Mouse (Mus musculus) left cerebral cortex, postnatal 36 days (tissue): ENCODE results near the gene Rrp1. TPM values are rescaled to one million over a fixed set of nuclear protein-coding genes. Genes with fewer than 3 reads are reported as not detected.

Source experiments
- DNase-seq, 2 experiments: peaks; one replicate each; pipeline ENCODE4 v3.0.0; 2021 to 2022; ENCODE audit warnings: low spot score in 2 of 2, mixed read lengths in 1 of 2
- intact Hi-C: fragments of 180-260 bp; cut with DNase I; formaldehyde crosslinking; loops from one replicate; pipeline ENCODE4 v1.15.1; 2025
- total RNA-seq, 2 experiments: library from RNA; stranded (reverse); gene quantifications; 2 replicates each; pipeline ENCODE4 v1.2.3; 2021

The Rrp1 gene
- 100 to 1,000 TPM; 348 to 358 TPM for total RNA-seq

DNA sequence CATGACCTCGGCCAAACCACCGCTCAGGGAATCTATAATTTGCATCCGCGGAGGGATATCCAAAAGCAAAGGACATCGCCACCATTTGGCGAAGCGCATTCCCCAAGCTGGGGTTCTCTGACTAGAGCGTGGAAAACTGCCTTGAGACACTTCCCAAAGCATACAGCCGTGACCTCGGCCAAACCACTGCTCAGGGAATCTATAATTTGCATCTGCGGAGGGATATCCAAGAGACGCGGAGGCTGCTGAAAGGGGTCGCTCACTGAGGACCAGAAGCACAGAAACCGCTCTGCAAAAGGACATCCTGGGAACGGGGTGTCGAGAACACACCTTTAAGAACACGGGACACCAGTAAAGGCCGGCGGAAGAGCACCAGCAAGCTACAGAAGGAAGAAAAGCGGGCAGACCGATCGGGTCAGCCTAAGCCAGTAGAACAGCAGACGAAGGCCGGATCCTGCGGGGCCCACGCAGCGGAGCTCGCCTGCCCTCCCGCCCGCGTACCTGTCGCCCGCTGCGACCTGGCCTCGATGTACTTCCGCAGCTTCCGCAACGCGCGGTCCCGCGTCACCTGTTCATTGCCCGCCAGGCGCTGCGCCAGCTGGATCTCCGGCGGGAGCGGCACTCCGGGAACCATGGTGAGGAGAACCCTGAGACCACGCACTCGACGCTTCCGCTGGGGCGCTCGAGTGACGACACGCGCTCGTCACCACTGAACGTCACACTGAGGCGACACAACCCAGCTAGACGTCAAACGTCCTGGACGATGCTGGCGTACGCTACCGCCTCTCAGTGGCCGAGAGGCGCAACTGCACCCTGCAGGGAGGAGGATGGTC lies at the start of gene Rrp1:
TSS of gene Rrp1 (minus strand) at position 725 of the 833 bp plus-strand sequence.
- intact Hi-C loops: no loop called here
- DNase-seq: peak; percentile 97 to 98

DNA sequence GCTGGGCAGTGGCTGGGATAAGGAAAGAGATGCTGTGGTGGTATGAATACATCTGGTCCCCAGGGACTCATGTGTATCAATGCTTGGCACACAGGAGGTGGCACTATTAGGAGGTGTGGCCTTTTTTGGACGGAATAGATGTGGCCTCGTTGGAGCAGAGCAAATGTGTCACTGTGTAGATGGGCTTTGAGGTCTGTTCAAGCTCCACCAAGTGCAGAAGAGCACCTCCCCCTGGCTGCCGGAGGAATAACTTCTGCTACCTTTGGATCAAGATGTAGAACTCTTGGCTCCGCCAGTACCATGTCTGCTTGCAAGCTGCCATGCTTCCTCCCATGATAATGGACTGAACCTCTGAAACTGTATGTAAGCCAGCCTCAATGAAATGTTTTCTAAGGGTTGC lies 48.9 kb upstream of the Rrp1 start:
- no peak for DNase-seq
- intact Hi-C loops: loop anchor here (10.0 kb wide), 1 partner anchor 283 kb away; no protein-coding TSS in a partner anchor

DNA sequence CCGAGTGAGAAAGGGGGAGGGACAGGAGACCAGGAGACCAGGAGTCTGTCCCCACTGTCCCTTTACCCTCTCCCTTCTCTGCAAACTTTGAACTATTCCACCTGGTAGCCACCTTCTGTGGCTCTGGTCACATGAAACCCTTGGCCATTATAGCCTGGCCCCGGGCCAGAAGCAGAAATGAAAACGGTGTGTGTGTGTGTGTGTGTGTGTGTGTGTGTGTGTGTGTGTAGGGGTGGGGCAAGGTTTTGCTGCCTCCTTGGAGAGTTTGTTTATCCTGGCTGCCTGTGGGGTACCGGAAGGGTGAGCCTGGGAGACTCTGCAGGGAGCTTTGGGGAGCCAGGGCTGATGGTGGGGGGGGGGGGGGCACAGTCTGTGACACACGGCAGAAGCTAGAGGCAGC lies 47.6 kb upstream of the Rrp1 start:
- DNase-seq: no peak
- intact Hi-C loops: loop anchor here (10.0 kb wide), 1 partner anchor 284 kb away; no protein-coding TSS in a partner anchor

DNA sequence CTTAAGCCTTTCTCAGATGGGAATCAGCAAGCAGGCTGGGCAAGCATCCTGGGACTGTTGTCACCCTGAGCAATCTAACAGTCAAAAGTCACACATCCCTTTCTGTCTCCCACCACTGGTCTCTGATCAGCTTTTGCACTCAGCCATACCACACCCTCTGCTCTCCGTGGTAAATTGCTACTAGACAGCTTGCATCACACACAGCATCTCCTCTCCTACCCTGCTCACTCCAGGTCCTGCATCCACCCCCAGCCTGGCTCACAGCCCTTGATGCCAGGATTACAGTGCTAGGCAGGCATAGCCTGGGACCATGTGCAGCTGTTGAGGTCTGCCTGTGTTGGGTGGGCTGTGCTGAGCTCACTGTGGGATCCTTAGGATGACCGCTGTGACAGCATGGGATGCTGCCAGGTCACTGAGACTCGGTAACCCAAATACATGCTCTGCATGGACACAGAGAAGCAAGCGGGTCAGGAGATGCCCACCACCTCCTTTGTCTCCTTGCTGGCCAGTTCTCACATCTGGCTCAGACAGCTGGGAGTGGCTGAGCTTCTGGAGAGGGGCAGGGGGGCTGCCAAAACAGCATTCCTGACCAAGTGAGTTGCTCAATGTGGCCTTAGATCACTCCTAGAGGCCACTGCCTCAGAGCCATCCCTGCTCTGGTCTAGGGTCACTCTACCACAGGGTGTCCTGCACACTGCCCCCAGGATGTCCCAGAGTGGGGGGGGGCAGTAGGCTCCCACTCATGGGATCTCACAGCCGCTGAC lies 45.7 kb upstream of the Rrp1 start:
- DNase-seq: no peak
- intact Hi-C loops: no loop called here

DNA sequence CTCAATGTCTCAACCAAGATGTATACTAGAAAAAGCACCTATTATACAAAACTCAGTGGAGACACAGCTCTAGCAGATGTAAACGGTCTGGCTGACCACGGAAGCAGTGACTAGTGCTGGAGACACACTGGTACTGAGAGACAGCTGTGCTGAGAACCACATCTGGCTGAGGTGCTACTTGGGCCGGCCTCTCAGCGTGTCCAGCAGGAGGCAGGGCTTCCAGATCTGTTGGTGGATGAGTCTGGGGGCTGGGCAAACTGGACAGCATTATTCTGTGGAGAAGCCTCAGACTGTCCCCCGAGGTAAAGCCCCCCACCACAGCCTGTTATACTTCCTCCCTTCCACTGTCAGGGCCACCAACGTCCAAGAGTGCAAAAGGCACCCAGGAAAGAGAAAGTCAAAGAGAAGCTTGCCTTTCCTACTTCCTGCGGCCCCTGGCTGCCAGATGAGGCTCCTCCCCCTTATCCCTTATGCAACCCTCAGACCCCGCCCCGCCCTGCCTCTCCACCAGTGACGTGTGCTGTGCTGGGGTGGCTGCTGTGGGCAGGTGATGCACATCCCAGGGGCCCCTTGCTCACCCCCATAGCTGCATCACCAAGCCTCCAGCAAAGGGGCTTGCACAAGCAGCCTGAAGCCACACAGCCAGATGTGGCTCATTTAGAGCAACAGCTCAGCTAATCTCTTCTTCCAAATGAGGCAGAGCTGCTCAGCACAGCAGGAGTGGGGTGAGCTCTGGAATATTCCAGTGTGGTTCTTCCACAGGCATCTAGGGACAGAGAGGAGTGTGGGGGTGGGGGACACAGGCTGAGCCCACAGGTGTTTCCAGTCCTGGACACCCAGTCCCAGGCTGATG lies 44.9 kb upstream of the Rrp1 start:
- intact Hi-C loops: no loop called here
- peak in 1 of 2 experiments; percentile 40 for DNase-seq

DNA sequence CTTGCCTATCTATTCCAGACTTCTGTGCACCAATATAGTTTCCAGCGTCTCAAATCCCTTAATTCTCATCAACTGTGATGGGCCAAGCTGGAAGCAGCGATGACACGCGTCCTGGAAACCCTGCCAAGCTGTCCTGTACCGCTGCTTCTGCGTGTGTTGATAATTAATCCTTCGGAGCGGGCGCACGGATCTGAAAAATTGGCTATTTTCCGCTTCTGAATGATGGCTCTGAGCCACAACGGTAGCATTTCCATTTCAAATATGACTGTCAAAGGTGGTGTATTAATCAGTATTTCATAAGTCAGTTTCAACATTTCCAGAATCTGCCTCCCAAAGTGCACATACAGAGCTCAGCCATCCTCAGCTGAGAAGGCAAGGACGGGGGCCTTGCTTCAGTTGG lies 43.9 kb upstream of the Rrp1 start:
- no peak for DNase-seq
- intact Hi-C loops: no loop called here

DNA sequence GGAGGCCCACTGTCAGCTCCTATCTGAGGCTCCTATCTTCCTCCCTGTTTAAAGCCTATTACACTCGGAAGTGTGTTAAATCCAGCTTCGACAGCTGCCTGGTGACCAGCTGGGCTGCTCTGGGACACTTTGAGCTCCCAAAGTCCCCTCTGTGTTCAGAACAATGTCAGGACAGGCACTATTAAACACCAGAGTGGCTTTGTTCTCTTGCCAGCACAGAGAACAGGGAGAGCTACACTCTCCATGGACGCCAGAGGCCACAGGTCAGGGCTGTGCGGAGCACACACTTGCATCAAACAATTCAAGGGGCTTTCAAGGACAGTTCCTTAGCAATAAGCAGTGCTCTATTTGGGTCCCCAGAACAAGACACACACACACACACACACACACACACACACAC lies 39.8 kb upstream of the Rrp1 start:
- no peak for DNase-seq
- intact Hi-C loops: no loop called here

DNA sequence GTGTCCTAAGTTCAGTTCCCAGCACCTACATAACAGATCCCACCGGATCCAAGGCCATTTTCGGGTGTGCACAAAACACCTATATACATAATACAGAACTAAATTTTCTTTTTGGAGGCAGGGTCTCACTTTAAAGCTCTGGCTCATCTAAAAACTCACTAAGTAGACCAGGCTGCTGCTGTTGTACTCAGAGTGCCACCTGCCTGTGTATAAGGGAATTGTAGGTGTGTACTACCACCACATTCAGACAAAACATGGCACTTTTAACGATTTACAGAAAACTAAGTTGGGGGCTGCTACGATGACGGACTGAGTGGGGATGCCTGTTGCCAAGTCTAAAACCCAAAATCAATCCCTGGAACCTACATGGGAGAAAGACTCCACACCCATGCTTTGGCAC lies 37.9 kb upstream of the Rrp1 start:
- DNase-seq: no peak
- intact Hi-C loops: no loop called here

DNA sequence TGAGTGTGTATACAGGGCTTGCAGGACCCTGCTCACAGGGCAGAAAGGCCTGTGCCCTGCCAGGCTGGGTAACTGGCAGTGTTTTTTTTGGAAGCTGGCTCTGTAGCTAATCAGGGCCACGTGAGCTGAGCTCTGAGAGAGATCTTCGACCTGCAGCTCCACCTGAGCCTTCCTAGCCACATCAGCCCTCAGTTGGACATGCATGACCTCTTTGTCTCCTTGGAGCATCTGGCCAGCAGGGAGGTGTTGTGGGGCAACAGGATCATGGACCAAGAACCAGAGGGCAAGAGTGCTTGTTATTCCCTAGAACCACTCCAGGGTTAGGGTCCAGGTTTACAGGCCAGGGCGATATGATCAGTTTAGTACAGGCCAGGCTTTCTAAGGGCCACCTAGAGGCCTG lies 34.6 kb upstream of the Rrp1 start:
- DNase-seq: no peak
- intact Hi-C loops: no loop called here

DNA sequence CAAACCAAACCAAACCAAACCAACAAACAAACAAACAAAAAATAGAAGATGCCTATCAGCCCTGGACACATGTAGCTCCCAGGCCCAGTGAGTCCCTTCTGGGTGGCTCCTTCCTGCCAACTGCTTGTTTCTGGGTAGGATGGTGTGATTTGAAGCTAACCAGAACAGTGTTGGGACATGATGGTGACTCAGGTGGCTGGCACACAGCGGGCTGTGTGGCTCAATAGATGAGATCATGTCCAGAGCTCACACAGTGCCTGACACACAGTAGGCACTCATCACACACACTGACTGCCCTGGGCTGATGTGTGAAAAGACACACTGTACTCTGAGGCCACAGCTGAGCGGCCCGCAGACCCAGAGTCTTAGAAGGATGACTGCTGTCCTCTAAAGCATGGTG lies 33.4 kb upstream of the Rrp1 start:
- intact Hi-C loops: no loop called here

DNA sequence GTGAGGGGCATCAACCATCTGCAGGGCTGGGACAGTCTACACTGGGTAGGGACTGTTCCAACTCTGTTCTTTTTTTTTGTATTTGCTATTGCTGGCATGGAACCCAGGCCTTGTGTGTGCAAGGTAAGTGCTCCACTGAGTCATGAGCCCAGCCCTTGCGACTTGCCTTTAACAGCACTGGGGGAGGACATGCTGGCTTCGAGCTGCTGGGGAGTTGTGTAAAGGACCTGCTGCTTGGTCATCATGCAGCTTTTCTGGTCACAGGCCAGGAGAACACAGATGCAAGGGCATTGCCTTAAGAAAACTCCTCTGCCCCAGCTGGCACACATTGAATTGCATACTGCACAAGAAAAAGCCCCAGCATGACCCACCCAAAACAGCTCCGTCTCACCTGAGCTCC lies 29.4 kb upstream of the Rrp1 start:
- no peak for DNase-seq
- intact Hi-C loops: no loop called here

More for the DNA sequence above, 33.4 kb upstream of the Rrp1 start:
- DNase-seq: no peak

DNA sequence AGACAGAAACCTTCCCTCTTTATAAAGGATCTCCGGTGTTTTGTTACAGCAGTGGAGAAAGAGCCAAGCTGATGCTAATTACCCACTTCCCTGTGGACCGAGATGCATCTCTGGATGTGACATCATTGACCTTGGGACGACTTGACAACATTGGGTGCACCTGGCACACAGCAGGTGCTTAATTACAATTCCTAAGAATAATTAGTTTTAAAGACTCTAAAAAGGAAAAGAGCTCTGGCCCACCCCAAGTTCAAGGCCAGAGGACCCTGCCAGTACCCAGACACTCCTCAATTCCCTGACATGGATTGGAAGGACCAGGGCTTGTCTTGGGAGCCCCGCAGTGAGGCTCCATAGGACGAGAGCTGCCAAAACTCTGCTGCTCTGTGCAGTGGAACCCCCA lies 28.8 kb upstream of the Rrp1 start:
- DNase-seq: no peak
- intact Hi-C loops: no loop called here

DNA sequence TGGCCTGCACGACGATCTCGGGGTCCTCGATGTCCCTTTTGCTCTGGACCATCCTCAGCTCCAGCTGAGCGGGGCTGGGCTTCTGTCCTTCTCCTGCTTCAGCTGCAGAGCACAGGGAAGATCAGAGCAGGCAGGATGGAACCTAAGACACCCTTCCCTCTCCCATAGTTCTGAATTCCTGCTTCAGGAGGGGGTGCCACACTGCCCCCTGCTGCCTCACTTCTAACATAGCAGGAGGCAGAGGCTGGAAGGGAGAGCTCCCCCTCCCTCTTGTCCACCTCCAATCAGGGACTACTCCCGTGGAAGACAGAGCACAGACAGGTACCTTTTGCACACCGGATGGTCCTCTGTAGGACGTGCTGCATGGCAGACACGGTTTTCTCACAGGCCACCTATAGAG lies 28.0 kb upstream of the Rrp1 start:
- DNase-seq: no peak
- intact Hi-C loops: no loop called here

DNA sequence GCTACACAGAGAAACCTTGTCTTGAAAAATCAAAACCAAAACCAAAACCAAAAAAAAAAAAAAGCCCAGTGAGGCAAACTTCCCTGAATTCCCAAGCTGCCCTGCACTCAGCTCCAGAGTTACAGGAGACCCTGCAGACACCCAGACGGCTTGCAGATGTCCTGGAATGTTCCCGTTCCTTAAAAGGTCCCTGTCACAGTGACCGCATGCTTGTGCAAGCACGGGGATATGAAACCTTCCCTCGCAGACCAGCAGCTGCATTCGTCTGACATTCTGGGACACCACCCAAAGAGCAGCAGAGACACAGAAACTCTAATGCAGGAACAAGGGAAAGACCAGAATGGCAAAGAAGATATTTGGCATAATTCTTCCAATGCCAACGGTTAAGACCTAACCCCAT lies 27.1 kb upstream of the Rrp1 start:
- no peak for DNase-seq
- intact Hi-C loops: loop anchor here (2.0 kb wide), 1 partner anchor 47 kb away; no protein-coding TSS in a partner anchor

DNA sequence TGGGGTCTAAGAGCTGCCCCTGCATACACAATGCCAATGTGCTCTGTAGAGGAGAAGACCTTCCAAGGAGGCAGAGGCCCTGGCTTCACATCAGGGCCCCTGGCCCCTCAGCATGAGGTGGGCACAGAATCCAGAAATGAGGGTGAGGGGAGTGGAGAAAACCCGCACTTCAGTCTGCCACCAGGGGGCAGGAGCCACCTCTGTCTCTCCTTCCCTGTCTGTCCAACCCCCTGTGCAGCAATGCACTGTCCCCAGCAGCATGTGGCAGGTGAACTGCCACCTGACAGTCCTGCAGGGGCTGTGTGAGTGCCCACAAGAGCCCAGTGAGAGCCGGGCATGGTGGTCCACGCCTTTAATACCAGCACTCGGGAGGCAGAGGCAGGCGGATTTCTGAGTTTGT lies 26.7 kb upstream of the Rrp1 start:
- intact Hi-C loops: loop anchor here (2.0 kb wide), 1 partner anchor 47 kb away; no protein-coding TSS in a partner anchor

DNA sequence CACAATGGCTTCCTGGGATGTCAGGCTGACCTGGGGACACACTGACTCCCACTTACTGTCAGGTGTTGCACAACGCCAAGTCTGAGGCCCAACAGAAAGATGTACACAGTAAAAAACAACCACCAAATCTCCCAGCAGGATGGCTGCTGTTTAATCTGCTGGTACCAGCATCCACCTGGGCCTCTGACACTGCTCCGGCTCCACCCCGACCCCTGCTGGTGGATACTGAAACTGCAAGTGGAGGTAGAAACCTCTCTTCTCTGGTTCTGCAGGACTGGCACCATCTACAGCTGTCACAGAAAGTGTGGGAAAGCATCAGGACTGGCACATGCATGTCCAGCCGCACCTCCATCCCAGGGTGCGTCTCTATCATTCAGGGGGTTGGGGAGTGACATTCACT lies 25.3 kb upstream of the Rrp1 start:
- intact Hi-C loops: loop anchor here (2.0 kb wide), 1 partner anchor 49 kb away; no protein-coding TSS in a partner anchor

More for the DNA sequence above, 26.7 kb upstream of the Rrp1 start:
- no peak for DNase-seq

DNA sequence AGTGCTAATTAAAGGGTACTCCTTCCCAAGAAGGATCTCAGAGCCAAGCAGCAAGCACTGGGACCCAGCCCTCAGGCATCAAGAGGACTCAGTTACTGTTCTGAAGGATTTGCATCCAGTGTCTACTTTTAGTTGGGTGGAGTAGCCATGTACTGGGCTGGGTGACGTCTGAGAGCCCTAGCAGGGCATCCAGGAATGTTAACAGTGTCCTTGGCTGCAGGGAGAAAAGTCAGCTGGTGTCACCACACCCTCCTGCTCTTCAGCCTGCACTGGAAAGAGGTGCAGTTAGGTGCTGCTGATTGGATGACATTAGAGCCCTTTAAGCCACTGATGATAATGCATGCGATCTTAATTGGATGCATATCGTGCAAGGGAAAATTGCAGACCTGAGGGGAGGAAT lies 20.0 kb upstream of the Rrp1 start:
- intact Hi-C loops: no loop called here
- DNase-seq: no peak

More for the DNA sequence above, 25.3 kb upstream of the Rrp1 start:
- peak; percentile 68 to 80 for DNase-seq

DNA sequence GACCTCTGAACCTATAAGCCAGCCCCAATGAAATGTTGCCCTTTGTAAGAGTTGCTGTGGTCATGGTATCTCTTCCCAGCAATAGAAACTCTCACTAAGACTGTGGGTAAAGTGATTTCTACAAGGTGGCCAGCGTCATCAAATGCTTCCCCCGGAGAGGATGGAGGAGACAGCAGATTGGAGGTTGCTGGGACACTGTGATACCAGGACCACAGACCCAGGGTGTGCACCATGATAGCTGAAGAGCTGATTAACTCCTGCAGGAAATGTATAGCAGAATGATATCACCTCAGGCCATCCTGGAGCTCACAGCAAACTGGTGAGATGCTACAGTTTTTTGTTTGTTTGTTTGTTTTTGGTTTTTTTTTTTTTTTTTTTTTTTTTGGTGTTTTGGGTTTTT lies 16.9 kb upstream of the Rrp1 start:
- DNase-seq: no peak
- intact Hi-C loops: no loop called here

DNA sequence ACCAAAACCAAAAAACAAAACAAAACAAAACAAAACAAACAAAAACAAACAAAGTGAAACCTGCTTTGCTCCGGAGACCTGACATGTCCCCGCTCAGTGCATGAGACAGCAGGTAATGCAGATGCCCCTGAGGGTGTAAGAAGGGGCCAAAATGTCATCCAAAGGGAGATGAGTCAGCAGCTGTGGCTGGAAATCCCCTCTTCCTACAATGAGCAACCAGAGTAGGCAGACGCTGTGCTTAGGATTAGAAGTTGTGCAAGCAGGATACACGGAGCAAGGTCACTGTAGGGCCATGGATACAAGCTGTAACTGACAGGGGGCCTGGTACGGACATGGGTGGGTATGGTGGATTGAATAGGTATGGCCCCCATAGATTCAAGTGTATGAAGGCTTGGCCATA lies 16.3 kb upstream of the Rrp1 start:
- intact Hi-C loops: no loop called here

DNA sequence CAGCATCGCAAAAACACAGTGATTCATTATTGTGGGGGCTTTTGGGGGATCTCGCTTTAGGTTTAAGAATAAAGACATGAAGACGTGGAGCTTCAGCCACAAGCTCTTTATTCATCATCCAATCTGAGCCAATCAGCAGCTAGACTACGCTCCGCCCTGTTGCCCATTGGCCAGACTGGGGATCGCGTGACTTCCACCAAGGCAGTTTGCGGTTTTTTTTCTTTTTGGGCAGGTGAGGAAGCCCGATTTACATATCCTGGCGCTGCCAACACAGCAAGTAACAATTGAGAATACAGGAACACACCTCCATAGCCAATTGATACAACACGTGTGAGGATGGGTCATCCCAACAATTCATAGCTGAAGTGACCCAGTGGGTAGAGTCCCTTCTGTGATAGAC lies 15.2 kb upstream of the Rrp1 start:
- no peak for DNase-seq
- intact Hi-C loops: no loop called here

More for the DNA sequence above, 16.3 kb upstream of the Rrp1 start:
- DNase-seq: no peak
